Mouse (Mus musculus) 3134 (cell line): ENCODE measurements around the gene Slc39a1.
"Not testable (repeated sequence)": the region's sequence is repeated elsewhere in the genome, so short reads cannot be mapped to it uniquely, and the experiment has no call there.

ENCODE experiments used
- DNase-seq: peaks from one replicate; pipeline ENCODE4 v3.0.0-alpha.2; 2011; ENCODE audit warnings: low spot score; ENCODE audit not compliant: insufficient read length; ENCODE audit errors: extremely low read depth

Slc39a1 gene

GRCm38 (mm10) chr3:90241251-90241650 lies 6.7 kb upstream of the Slc39a1 start:
- DNase-seq: no peak

- no peak for DNase-seq
Observed at GRCm38 (mm10) chr3:90241669-90242358, 6.2 kb upstream of the Slc39a1 start.

GRCm38 (mm10) chr3:90242984-90243775 lies 4.8 kb upstream of the Slc39a1 start, which contains the start of gene Creb3l4:
TSS of gene Creb3l4 (minus strand) at chr3:90243512.
- DNase-seq: no peak

- DNase-seq: no peak
Observed at GRCm38 (mm10) chr3:90245406-90245805, 2.6 kb upstream of the Slc39a1 start.

GRCm38 (mm10) chr3:90247630-90247959 lies 377 bp upstream of the Slc39a1 start:
- DNase-seq: no peak

GRCm38 (mm10) chr3:90248746-90249100 lies 751 bp downstream of the Slc39a1 start:
- DNase-seq: peak; percentile 65

GRCm38 (mm10) chr3:90250791-90251190 lies 2.8 kb downstream of the Slc39a1 start:
- DNase-seq: no peak

GRCm38 (mm10) chr3:90251731-90252226 lies 3.8 kb downstream of the Slc39a1 start:
- not testable (repeated sequence) for DNase-seq

- not testable (repeated sequence) for DNase-seq
Observed at GRCm38 (mm10) chr3:90252659-90253058, 4.7 kb downstream of the Slc39a1 start.

GRCm38 (mm10) chr3:90253174-90253573 lies 5.2 kb downstream of the Slc39a1 start:
- DNase-seq: not testable (repeated sequence)

GRCm38 (mm10) chr3:90253653-90254418 lies 5.9 kb downstream of the Slc39a1 start, which contains the start of gene Crtc2:
TSS of gene Crtc2 (plus strand) at chr3:90254163.
- peak; percentile 97 for DNase-seq

GRCm38 (mm10) chr3:90254419-90255193 lies 6.6 kb downstream of the Slc39a1 start:
- DNase-seq: no peak

GRCm38 (mm10) chr3:90255194-90255565 lies 7.2 kb downstream of the Slc39a1 start:
- DNase-seq: no peak

GRCm38 (mm10) chr3:90255784-90256353 lies 7.9 kb downstream of the Slc39a1 start:
- no peak for DNase-seq

- DNase-seq: no peak
Observed at GRCm38 (mm10) chr3:90256731-90257530, 9.0 kb downstream of the Slc39a1 start.

GRCm38 (mm10) chr3:90258521-90258920 lies 10.5 kb downstream of the Slc39a1 start:
- DNase-seq: no peak

GRCm38 (mm10) chr3:90263121-90263771 lies 15.3 kb downstream of the Slc39a1 start:
- no peak for DNase-seq

GRCm38 (mm10) chr3:90264687-90265033 lies 16.7 kb downstream of the Slc39a1 start:
- no peak for DNase-seq
